Mouse (Mus musculus) stomach, postnatal 0 days (tissue): ENCODE results near the gene Zfp319.

Source experiments
- CTCF ChIP-seq: IDR thresholded peaks from 2 replicates; pipeline ENCODE4 v1.5.1; 2016; ENCODE audit warnings: antibody characterized with exemption, low read depth, mild to moderate bottlenecking, moderate library complexity
- EP300 ChIP-seq: optimal IDR thresholded peaks from 2 replicates; pipeline ENCODE3; 2016; ENCODE audit warnings: antibody characterized with exemption

GRCm38 (mm10) chr8:95363849-95364248 is 32.1 kb upstream of the Zfp319 start:
- TF ChIP-seq CTCF (no peak), EP300 (no peak)
